Mouse (Mus musculus): ENCODE data around the gene Basp1. TPM values are rescaled to one million over a fixed set of nuclear protein-coding genes. Genes with fewer than 3 reads are reported as not detected.

Basp1 gene
- polyA plus RNA-seq, 1 experiment from 2014 or later, result 141 TPM

DNA sequence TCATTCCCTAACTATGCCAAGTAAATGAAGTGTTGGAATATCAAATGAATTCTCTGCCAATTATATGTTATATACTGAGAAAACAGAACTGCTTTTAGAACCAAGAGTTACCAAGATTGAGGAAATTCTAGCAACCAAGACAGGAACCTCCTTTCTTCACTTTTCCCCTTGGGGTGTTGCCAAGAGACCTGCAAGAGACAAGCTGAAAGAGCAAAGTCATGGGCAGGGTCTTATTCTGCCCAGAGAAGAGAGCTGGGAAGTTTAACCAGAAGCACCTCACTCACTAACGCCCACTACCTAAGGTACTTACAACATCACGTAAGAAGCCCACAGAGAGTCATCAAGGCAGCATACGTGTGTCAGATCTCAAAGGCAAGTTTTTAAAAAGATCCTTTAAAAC lies 91.5 kb downstream of the Basp1 start:
- H3K4me2 ChIP-seq (ENCODE audit: low read depth, low read length), result no peak overlapping the region
- DNase-seq (ENCODE audit: low spot score), result no peak
- WGBS, result 82% methylated on average over 3 of the region's 3 CpGs

DNA sequence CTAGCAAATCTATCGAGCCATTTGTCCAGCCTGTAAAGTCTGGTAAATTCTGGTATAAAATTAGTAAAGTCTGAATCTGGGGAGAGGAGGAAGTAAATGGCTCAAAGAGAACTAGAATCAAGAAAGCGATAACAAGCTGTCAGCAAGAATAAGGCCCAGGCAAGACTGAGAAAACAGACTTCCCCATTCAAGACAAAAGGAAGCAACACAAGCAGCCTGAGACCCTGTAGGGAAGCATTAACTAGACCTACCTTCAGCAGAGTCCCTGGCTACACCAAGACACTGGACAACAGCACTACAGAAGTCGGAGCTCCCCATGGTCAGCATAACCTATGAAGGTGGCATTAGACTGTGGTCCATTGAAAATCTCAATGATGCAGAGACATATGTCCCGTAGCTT lies 91.9 kb downstream of the Basp1 start:
- Histone ChIP-seq H3K4me1 (ENCODE audit: control insufficient read depth, insufficient read depth, low read length) (no peaks in the 10 kb centered on the region), H3K4me2 (ENCODE audit: low read depth, low read length) (no peak overlapping the region), H3K4me3 (ENCODE audit: low read depth, low read length) (no peak overlapping the region), H3K9me3 (replicated peaks; ENCODE audit: control insufficient read depth, low read length) (no peaks in the 10 kb centered on the region), H3K27me3 (ENCODE audit: control insufficient read depth, insufficient read depth, low read length) (no peaks in the 10 kb centered on the region), H3K9ac (replicated peaks; ENCODE audit: low read length) (no peak overlapping the region), H3K27ac (replicated peaks; ENCODE audit: low read depth, low read length) (no peak overlapping the region), H3K36me3 (replicated peaks; ENCODE audit: control insufficient read depth, insufficient read depth, low read depth, low read length) (no peaks in the 10 kb centered on the region)
- no peak for ATAC-seq (replicated peaks; ENCODE audit: insufficient number of reproducible peaks, low FRiP score, low TSS enrichment, low read depth)
- WGBS, result 93% methylated on average over 4 of the region's 4 CpGs
- no peak for DNase-seq (ENCODE audit: low spot score)

More for the DNA sequence above, 91.5 kb downstream of the Basp1 start:
- ATAC-seq (replicated peaks; ENCODE audit: insufficient number of reproducible peaks, low FRiP score, low TSS enrichment, low read depth), result no peak
- Histone ChIP-seq H3K27me3 (ENCODE audit: control insufficient read depth, insufficient read depth, low read length) (no peaks in the 10 kb centered on the region), H3K9me3 (replicated peaks; ENCODE audit: control insufficient read depth, low read length) (no peaks in the 10 kb centered on the region), H3K4me3 (ENCODE audit: low read depth, low read length) (no peak overlapping the region), H3K27ac (replicated peaks; ENCODE audit: low read depth, low read length) (no peak overlapping the region), H3K36me3 (replicated peaks; ENCODE audit: control insufficient read depth, insufficient read depth, low read depth, low read length) (no peaks in the 10 kb centered on the region), H3K4me1 (ENCODE audit: control insufficient read depth, insufficient read depth, low read length) (no peaks in the 10 kb centered on the region), H3K9ac (replicated peaks; ENCODE audit: low read length) (no peak overlapping the region)

DNA sequence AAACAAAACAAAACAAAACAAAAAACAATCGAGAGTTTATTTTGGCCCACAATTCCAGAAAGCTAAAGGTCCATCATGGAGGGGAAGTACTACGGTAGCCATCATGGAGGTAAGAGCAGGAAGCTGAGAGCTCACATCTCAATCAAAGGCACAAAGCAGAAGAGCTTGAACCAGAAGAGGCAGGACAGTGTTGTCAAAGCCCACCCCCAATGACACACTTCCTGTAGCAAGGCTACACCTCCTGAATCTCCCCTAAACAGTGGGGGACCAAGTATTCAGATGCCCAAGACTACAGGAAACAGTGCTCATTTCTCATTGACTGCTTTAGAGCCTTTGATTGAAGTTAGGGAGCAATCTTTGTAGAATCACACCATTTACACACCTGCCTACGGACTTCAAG lies 99.1 kb downstream of the Basp1 start:
- Histone ChIP-seq H3K4me3 (ENCODE audit: low read depth, low read length) (no peak overlapping the region), H3K27ac (replicated peaks; ENCODE audit: low read depth, low read length) (no peak overlapping the region), H3K9me3 (replicated peaks; ENCODE audit: control insufficient read depth, low read length) (no peaks in the 10 kb centered on the region), H3K4me1 (ENCODE audit: control insufficient read depth, insufficient read depth, low read length) (no peaks in the 10 kb centered on the region), H3K9ac (replicated peaks; ENCODE audit: low read length) (no peak overlapping the region), H3K4me2 (ENCODE audit: low read depth, low read length) (no peak overlapping the region), H3K36me3 (replicated peaks; ENCODE audit: control insufficient read depth, insufficient read depth, low read depth, low read length) (no peaks in the 10 kb centered on the region), H3K27me3 (ENCODE audit: control insufficient read depth, insufficient read depth, low read length) (no peaks in the 10 kb centered on the region)
- WGBS, result 87% methylated on average over 3 of the region's 3 CpGs
- ATAC-seq (replicated peaks; ENCODE audit: insufficient number of reproducible peaks, low FRiP score, low TSS enrichment, low read depth), result no peak
- DNase-seq (ENCODE audit: low spot score), result no peak

Other genes starting within 250 kb of the Basp1 start
- 34.5 and 35.4 TPM in 2 replicates for gene Myo10, start 208.8 kb upstream of the Basp1 start, polyA plus RNA-seq (2014; fragmentation: Nextera tagmentation; extraction: Ambion mirVana)

All from embryonic facial prominence, embryonic 11.5 days (tissue).